Mouse (Mus musculus): ENCODE measurements around the gene Ksr2. TPM values are rescaled to one million over a fixed set of nuclear protein-coding genes. Genes with fewer than 3 reads are reported as not detected.

The Ksr2 gene
- polyA plus RNA-seq, 1 experiment from 2014 or later = 0.36 TPM

DNA sequence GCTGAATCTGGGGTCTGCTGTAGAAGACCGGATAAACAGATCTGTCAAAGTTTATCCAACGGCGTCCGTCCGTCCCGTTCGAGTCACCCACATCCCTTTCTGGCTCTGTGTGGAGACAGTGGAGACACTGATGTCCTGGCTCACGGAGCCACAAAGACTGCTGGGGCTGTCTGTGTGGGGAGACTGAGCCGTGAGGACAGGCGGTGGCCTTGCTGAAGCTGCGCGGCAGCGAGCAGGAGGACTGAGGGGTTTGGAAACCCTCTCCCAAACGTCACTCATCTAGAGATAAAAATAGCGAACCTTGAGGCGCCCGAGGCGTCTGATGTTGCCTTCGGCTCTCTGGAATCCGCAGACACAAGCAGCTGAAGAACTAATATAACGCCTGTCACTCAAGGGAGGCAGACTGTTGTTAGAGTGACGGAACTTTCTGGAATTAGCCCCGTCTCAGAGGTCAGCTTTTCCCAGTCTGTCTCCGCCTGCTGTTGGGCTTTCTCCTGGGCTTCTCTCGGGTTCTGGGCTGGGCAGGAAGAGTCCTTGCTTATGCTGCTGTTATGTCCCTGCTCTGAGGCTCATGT lies 133.0 kb downstream of the Ksr2 start:
- DNase-seq (peak; percentile 69), ATAC-seq (ENCODE audit: insufficient read depth) (peak; percentile 63; the same call in 1 of the 2 replicates)
- H3K27ac ChIP-seq (ENCODE audit: low read depth) = no peak overlapping the region
- no peaks in the 10 kb centered on the region for H3K9me3 ChIP-seq (ENCODE audit: low read depth, low read length)
- no peak for TF ChIP-seq CTCF (IDR thresholded peaks at IDR 0.05; ENCODE audit: low read depth)
- no peaks in the 10 kb centered on the region for H3K4me1 ChIP-seq (ENCODE audit: insufficient read depth)
- H3K27me3 ChIP-seq (ENCODE audit: insufficient read depth, low read length) = no peaks in the 10 kb centered on the region
- no peak overlapping the region for H3K4me3 ChIP-seq (ENCODE audit: low read depth, low read length)
- H3K9ac ChIP-seq = no peak overlapping the region
- 0 out of 2 replicates have a peak overlapping the region, but pooled peaks have one; percentile 18 for H3K4me2 ChIP-seq
- 28% methylated on average over 25 of the region's 25 CpGs for WGBS
- no peaks in the 10 kb centered on the region for H3K36me3 ChIP-seq (ENCODE audit: insufficient read depth)

- DNase-seq = no peak
- Histone ChIP-seq H3K4me3 (ENCODE audit: low read depth, low read length) (no peak overlapping the region), H3K27me3 (ENCODE audit: insufficient read depth, low read length) (no peaks in the 10 kb centered on the region), H3K36me3 (ENCODE audit: insufficient read depth) (no peaks in the 10 kb centered on the region), H3K9ac (no peak overlapping the region), H3K27ac (ENCODE audit: low read depth) (no peak overlapping the region), H3K4me1 (ENCODE audit: insufficient read depth) (no peaks in the 10 kb centered on the region), H3K4me2 (no peak overlapping the region), H3K9me3 (ENCODE audit: low read depth, low read length) (no peaks in the 10 kb centered on the region)
- WGBS = 38% methylated on average over 9 of the region's 9 CpGs
- no peak for TF ChIP-seq CTCF (IDR thresholded peaks at IDR 0.05; ENCODE audit: low read depth)
- ATAC-seq (ENCODE audit: insufficient read depth) = no peak
Observed at GRCm38 (mm10) chr5:117550992-117551391, 137.2 kb downstream of the Ksr2 start.

GRCm38 (mm10) chr5:117552096-117552495 lies 138.3 kb downstream of the Ksr2 start:
- DNase-seq (no peak), ATAC-seq (ENCODE audit: insufficient read depth) (no peak)
- no peaks in the 10 kb centered on the region for H3K36me3 ChIP-seq (ENCODE audit: insufficient read depth)
- no peak overlapping the region for H3K4me3 ChIP-seq (ENCODE audit: low read depth, low read length)
- TF ChIP-seq CTCF (IDR thresholded peaks at IDR 0.05; ENCODE audit: low read depth) = peak; percentile 28; the same call in 1 of the 2 replicates
- no peak overlapping the region for H3K4me2 ChIP-seq
- 90% methylated on average over 8 of the region's 8 CpGs for WGBS
- H3K9me3 ChIP-seq (ENCODE audit: low read depth, low read length) = no peaks in the 10 kb centered on the region
- no peaks in the 10 kb centered on the region for H3K27me3 ChIP-seq (ENCODE audit: insufficient read depth, low read length)
- H3K4me1 ChIP-seq (ENCODE audit: insufficient read depth) = no peaks in the 10 kb centered on the region
- no peak overlapping the region for H3K27ac ChIP-seq (ENCODE audit: low read depth)
- no peak overlapping the region for H3K9ac ChIP-seq

DNA sequence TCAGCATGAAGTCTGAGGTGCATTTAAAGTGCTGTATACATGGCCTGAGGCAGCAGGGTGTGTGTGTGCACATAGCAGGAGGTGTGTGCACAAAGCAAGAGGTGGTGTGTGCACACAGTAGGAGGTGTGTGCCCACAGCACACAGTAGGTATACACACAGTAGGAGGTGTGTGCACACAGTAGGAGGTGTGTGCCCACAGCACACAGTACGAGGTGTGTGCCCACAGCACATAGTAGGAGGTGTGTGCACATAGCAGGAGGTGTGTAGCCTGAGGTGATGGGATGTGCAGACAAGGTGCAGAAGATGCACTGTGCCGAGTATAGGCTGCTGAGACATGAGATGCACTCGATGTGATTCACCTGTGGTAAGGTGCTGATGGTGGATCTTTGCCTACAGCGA lies 140.7 kb downstream of the Ksr2 start:
- DNase-seq (no peak), ATAC-seq (ENCODE audit: insufficient read depth) (no peak)
- no peaks in the 10 kb centered on the region for H3K9me3 ChIP-seq (ENCODE audit: low read depth, low read length)
- H3K4me1 ChIP-seq (ENCODE audit: insufficient read depth) = no peaks in the 10 kb centered on the region
- TF ChIP-seq CTCF (IDR thresholded peaks at IDR 0.05; ENCODE audit: low read depth) = no peak
- H3K9ac ChIP-seq = no peak overlapping the region
- H3K36me3 ChIP-seq (ENCODE audit: insufficient read depth) = no peaks in the 10 kb centered on the region
- H3K27ac ChIP-seq (ENCODE audit: low read depth) = no peak overlapping the region
- no peaks in the 10 kb centered on the region for H3K27me3 ChIP-seq (ENCODE audit: insufficient read depth, low read length)
- no peak overlapping the region for H3K4me2 ChIP-seq
- 74% methylated on average over 4 of the region's 4 CpGs for WGBS
- H3K4me3 ChIP-seq (ENCODE audit: low read depth, low read length) = no peak overlapping the region

- DNase-seq (no peak), ATAC-seq (ENCODE audit: insufficient read depth) (no peak)
- no peaks in the 10 kb centered on the region for H3K27me3 ChIP-seq (ENCODE audit: insufficient read depth, low read length)
- WGBS = 65% methylated on average over 9 of the region's 9 CpGs
- no peaks in the 10 kb centered on the region for H3K9me3 ChIP-seq (ENCODE audit: low read depth, low read length)
- H3K36me3 ChIP-seq (ENCODE audit: insufficient read depth) = no peaks in the 10 kb centered on the region
- no peak overlapping the region for H3K27ac ChIP-seq (ENCODE audit: low read depth)
- no peak overlapping the region for H3K9ac ChIP-seq
- no peak overlapping the region for H3K4me3 ChIP-seq (ENCODE audit: low read depth, low read length)
- H3K4me2 ChIP-seq = no peak overlapping the region
- no peaks in the 10 kb centered on the region for H3K4me1 ChIP-seq (ENCODE audit: insufficient read depth)
- TF ChIP-seq CTCF (IDR thresholded peaks at IDR 0.05; ENCODE audit: low read depth) = no peak
Observed at GRCm38 (mm10) chr5:117556570-117556969, 142.8 kb downstream of the Ksr2 start.

DNA sequence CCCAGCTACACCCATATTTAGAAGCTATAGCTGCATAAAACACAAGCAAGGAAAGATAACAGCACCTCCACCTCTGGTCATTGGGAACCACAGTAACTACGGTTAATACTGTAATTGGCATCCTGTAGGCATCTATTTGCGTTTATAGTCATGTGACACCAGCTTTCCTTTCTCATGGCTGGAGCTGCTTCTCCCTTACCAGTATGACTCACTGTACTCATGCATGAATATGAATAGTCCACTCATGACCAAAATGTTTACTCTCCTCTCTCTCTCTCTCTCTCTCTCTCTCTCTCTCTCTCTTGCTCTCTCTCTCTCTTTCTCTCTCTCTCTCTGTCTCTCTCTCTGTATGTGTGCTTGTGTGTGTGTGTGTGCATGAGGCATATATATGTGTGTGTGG lies 147.3 kb downstream of the Ksr2 start:
- no peaks in the 10 kb centered on the region for H3K4me1 ChIP-seq (ENCODE audit: insufficient read depth)
- H3K27me3 ChIP-seq (ENCODE audit: insufficient read depth, low read length) = no peaks in the 10 kb centered on the region
- H3K9ac ChIP-seq = no peak overlapping the region
- H3K36me3 ChIP-seq (ENCODE audit: insufficient read depth) = no peaks in the 10 kb centered on the region
- no peaks in the 10 kb centered on the region for H3K9me3 ChIP-seq (ENCODE audit: low read depth, low read length)
- ATAC-seq (ENCODE audit: insufficient read depth) = no peak
- no peak for TF ChIP-seq CTCF (IDR thresholded peaks at IDR 0.05; ENCODE audit: low read depth)
- H3K4me2 ChIP-seq = no peak overlapping the region
- H3K27ac ChIP-seq (ENCODE audit: low read depth) = no peak overlapping the region
- no peak overlapping the region for H3K4me3 ChIP-seq (ENCODE audit: low read depth, low read length)
- 87% methylated on average over 2 of the region's 2 CpGs for whole genome bisulfite sequencing
- no peak for DNase-seq

DNA sequence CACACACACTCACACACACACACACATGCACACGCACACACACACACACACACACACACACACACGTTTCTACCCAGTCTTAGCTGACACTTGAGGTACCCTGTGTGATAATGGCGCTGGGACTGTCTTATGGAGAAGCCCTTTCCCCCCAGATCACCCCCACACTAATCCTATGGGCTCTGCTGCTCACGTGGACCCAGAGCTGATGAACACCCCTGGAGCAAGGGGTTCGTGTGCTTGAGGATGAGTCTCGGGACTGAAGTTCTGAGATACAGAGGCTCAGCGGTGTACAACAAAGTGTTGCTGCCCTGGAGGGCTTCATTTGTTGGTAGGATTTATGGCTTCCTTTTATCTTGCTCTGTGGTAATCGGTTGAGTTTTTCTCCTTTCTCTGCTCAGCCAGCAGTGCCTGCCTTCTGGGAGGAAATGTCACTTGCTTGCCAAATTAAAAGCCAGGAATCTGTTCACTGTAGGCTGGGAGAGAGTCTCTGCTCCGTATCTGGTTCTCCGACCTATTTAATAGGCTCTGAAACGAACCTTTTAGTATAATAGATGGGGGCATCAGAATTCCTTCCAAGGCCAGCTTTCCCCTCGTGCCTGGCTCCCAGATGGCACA lies 152.4 kb downstream of the Ksr2 start:
- Histone ChIP-seq H3K36me3 (ENCODE audit: insufficient read depth) (no peaks in the 10 kb centered on the region), H3K4me1 (ENCODE audit: insufficient read depth) (no peaks in the 10 kb centered on the region), H3K27ac (ENCODE audit: low read depth) (no peak overlapping the region), H3K27me3 (ENCODE audit: insufficient read depth, low read length) (no peaks in the 10 kb centered on the region), H3K9ac (no peak overlapping the region), H3K4me3 (ENCODE audit: low read depth, low read length) (no peak overlapping the region), H3K9me3 (ENCODE audit: low read depth, low read length) (no peaks in the 10 kb centered on the region), H3K4me2 (no peak overlapping the region)
- WGBS = 50% methylated on average over 12 of the region's 12 CpGs
- no peak for DNase-seq
- ATAC-seq (ENCODE audit: insufficient read depth) = no peak
- no peak for TF ChIP-seq CTCF (IDR thresholded peaks at IDR 0.05; ENCODE audit: low read depth)
